Mouse (Mus musculus) spleen, adult 18-20 months (tissue): ENCODE measurements around the gene Bckdha.

Source experiments
- DNase-seq, 2 experiments: peaks; one replicate each; pipeline ENCODE4 v3.0.0; 2022; ENCODE audit warnings: mixed read lengths in 2 of 2

The Bckdha gene

DNA sequence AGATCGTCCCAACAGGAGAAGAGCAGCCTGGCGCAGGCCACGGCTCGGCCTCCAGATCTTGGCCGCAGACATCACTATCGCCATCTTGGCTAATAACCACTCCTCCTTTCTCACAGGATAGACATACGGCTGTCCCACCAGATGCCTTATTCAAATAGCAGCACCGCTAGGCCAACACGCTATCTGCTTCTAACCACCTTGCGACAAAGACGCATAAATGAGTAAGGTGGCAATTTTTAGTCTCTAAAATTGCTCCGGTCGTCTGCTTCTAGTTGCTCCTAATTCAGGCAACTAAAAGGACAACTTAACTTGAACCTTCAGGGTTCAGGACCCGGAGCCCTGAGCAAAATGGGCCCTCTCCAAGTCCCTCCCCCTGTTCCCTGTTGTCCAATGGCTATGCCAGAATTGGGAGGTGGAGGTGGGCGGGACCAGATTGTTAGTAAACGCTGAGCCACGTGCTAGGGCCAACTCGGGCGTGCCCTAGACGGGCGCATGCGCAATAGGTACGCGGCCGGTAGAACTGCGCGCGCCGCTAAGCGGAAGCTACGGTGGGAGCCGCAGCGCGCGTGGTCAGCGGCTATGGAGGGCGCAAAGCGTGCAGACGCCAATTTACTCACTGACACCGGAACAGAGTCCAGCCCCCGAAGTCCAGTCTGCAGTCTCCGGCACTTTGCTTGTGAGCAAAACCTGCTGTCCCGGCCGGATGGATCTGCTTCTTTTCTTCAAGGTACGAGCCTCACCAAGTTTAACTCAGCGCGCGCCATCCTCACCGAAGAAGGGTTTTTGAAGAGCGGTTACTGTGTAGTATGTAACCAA, at the start of gene Bckdha, which contains the start of gene Exosc5:
Bckdha (minus strand) TSS at position 325 of the 816 bp plus-strand sequence.
Exosc5 (plus strand) TSS at position 508 of the 816 bp plus-strand sequence.
- peak; percentile 96 to 98 for DNase-seq

DNA sequence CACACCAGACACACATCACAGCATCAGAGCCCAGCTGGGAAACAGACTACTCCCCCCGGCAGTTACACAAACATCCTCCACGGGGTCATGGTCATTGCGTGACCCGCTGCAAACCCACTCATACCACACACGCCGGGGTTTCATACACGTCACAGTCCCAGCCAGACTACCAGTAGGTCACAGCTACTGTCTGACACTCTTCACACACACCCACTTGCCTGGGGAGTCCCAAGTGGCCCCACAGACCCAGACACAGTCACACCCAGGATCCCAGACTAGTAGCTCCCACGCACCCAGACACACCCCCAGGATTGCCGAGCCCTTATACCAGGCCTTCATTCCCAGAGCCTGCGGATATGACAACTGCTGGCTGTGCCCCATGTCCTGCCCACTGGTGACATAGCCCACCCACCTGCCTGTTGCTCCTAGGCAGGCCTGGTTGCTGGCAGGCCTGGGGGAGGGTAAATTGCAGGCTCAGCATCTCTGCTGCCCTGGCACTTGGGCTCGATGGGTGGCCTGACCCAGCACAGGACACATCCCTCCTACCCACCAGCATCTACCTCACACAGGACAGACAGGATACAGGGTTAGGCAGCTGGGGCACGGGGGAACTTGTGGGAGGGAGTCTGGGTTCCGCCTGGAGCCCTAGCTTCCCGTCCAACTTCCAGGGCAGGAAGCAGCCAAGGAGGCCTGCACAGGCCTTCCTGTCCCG, 49.0 kb upstream of the Bckdha start:
- DNase-seq = no peak

DNA sequence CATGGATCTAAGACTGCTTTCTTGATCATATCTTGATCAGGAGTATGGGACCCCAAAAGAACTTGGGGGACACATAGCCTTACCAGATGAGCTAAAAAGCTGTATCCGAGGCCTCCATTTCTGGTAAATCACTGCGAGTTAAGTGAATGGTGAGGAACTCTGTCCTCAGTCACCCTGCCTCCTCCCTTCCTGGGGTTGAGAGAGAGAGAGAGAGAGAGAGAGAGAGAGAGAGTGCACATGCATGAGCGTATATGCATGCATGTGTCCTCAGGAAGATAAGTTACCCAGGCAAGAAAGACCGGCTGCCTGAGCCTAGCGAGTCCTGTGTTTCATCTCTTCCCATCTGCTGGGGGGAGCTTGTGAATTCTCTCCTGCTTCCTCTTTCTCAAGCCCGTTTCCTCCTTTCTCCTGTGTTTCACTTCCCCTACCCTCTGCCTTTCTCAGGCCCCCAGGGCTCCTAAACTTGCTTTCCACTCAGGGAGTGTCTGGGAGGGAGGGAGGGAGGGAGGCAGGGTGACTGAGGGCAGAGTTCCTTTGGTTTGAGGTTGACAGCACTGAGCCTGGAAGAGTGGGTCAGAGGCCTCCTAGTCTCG, 47.9 kb upstream of the Bckdha start:
- no peak for DNase-seq

DNA sequence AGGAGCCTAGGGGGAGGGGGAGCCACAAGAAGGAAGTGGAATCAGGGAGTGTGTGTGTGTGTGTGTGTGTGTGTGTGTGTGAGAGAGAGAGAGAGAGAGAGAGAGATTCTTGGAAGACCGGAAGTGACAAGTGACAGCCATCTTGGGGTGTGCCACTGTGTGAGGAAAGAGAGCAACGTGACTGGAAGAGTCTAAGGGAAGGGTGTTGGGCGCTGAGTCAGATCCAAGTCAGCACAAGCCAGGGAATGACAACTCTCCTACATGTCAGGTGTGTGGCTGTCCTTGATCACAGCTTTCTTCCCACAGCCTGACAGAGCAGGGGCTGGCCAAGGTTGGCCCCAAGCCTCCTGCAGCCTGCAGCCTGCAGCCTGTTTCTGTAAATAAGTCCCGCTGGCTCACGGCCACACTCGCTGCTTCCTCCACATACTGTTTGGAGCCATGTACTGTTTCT, 47.0 kb upstream of the Bckdha start:
- DNase-seq = no peak

DNA sequence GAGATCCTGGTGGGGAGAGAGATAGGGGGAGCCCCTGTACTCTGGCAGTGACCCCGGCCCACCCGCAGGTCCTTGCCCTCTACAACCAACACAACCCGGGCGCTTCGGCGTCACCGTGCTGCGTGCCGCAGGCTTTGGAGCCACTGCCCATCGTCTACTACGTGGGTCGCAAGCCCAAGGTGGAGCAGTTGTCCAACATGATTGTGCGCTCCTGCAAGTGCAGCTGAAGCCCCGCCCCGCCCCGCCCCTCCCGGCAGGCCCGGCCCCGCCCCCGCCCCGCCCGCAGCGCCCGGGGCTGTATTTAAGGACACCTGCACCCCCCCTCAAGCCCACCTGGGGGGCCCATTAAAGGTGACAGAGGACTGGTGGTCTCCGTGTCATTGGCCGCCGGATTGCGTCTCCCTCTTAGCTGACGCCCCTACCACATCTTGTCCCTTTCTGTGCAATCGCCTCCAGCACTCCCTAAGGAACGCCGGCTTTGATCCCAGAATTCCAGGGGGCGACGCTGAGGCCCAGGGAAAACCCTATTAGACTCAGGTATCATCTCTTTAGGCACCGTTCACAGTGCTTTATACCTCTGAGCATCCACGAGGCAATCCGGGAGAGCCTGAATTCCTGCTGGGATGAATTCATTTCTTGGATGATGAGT, 46.1 kb upstream of the Bckdha start:
- DNase-seq = no peak

DNA sequence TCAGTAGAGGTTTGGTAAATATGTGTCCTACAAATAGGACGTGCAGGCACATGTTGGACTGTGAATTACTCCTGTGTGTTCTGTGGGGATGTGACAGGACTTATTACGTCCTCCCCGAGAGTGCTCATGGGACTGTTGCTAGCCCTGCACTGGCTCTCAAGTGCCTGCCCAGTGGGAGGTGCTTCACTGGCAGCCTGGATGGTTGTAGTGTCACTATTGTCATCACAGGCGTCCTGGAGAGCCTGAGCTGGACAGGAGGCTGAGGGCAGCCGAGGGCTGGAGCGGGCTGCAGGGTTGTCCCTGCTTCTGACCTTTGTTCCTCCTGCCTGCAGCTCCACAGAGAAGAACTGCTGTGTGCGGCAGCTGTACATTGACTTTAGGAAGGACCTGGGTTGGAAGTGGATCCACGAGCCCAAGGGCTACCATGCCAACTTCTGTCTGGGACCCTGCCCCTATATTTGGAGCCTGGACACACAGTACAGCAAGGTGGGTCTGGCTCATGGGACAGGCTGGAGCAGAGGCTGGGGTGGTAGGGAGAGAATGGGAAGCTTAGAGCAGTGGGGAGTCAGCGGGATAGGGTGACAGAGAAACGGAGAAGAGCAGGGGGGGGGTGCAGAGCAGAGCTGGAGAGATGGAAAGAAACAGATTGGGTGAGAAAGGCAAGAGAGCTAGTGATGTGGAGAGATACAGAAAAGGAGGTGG, 45.2 kb upstream of the Bckdha start:
- peak in 1 of 2 experiments; percentile 6 for DNase-seq

DNA sequence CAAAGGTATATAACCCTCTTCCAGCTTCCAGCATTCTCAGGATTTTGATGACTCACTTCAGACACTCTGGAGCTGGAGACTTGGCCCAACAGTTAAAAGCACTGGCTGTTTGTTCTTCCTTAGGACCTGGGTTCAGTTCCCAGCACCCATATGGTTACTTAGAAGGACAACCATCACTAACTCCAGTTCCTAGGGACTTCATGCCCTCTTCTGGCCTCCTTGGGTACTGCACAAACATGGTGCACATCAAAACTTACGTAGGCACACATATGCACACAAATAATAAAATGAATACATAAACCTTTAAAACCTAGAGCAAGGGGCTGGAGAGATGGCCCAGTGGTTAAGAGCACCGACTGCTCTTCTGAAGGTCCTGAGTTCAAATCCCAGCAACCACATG, 43.6 kb upstream of the Bckdha start:
- DNase-seq = no peak

DNA sequence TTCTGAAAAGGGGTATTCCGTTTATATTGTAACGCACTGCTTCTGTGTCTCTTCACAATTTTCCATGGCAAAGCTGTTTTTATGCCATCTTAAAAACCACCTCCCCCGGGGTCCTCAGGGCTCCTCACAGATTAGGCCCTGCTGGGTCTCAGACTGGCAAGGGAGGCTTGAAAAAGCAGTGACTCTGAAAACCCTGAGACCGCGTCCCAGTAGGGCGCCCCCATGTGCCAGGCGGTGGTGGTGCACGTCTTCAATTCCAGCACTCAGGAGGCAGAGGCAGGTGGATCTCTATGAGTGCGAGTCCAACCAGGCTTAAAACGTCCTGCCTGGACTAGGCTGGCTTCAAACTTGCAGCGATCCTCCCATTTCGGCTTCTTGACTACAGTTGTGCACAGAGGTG, 42.0 kb upstream of the Bckdha start:
- DNase-seq = peak in 1 of 2 experiments; percentile 38

DNA sequence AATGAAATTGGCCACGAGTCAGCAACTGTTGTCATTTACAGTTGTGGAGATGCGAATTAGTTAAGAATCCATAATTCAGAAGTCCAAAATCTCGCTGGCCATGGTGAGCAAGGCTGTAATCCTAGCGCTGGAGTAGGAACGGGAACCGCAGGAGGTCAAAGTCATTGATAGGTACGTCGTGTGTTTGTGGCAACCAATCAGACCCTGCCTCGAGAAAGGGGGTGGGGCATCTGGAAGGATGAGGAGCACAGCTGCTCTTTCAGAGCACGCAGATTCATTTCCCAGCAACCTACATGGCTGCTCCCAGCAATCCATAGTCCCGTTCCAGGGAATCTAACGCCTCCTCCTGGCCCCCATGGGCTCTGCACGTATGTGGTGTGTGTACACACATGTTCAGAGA, 41.1 kb upstream of the Bckdha start:
- no peak for DNase-seq

DNA sequence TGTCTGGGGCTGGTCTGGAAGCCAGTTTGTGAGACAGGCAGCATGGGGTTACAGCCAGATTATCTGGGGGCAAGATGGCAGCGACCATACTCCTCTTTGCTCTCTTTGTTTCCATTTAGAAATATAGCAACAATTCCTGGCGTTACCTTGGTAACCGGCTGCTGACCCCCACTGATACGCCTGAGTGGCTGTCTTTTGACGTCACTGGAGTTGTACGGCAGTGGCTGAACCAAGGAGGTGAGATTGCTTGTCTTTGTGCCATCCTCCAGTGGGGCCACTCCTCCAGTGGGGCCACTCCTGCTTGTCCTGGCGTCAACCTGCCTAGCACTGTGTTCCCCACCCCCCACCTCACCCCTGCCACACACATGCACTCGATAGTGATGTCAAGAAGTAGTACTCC, 35.3 kb upstream of the Bckdha start:
- no peak for DNase-seq

DNA sequence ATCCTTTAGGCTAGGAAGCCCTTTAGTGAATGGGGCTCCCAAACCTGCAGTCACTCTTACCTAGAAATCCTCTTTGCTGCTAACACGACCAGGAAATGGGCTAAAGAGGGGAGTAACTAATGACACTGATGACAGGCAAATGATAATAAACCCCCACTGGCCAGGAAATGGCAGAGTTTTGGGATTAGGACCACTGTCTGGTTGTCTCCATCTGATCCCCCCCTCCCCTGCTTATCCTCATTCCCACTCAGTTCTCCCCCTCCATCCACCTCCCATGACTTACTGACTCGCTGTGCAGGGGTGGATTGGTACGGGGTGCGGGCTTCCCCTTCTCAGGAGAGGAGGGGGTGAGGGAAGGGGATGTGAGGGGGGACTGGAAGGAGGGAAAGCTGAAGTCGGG, 31.3 kb upstream of the Bckdha start:
- no peak for DNase-seq

DNA sequence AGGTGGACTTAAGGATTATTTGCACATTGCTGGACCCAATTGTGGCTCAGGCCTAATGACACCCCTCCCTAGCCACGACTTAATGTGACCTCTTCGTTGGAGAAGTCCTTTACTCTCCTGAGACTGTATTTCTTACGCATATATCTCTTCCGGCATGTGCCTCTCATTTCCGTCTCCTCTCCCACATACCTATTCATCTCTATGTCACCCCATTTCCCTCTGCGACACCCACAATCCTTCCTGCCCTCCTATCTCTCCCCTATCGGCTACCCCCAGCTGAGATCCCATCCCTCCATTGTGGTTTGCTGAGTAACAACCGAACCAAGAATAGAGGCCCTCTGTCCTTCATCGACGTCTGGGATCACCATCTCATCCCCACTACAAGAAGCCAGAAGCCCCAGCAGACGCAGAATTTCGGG, 30.8 kb upstream of the Bckdha start:
- no peak for DNase-seq

DNA sequence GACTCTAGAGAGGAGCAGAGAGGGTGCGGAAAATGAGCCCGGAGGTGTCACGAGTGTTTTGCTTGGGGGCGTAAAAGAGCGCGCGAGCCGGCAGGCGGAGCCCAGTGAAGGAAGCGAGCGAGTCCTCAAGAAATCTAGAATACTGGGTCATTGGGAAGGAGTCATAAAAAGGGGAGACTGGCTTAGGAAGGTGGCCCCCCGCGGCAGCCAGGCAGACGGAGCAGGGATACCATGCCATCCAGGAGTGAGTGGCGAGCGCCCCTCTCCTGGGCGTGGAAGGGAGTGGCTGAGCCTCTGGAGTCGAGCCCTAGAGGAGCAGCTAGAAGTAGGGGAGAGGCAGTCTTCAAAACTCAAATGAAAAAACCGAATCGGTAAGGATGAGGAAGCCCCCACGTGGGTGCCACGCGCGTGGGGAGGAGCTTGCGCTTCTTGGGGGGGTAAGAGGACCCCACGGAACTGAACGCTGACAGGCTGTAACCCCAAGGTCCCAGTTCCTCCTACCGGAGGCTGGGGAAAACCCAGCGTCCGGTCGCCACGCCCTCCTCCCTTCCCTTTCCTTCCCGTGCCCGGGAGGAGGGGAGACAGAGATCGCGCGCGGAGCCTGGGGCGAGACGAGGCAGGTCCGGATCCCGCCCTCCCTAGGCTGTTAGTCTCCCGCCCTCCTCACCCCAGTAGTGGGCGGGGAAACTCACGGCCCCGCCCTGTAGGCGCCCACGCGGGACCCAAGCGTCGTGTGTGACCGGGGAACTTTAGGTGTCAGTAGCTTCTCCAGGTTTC, 30.2 kb upstream of the Bckdha start:
- peak; percentile 82 to 83 for DNase-seq

DNA sequence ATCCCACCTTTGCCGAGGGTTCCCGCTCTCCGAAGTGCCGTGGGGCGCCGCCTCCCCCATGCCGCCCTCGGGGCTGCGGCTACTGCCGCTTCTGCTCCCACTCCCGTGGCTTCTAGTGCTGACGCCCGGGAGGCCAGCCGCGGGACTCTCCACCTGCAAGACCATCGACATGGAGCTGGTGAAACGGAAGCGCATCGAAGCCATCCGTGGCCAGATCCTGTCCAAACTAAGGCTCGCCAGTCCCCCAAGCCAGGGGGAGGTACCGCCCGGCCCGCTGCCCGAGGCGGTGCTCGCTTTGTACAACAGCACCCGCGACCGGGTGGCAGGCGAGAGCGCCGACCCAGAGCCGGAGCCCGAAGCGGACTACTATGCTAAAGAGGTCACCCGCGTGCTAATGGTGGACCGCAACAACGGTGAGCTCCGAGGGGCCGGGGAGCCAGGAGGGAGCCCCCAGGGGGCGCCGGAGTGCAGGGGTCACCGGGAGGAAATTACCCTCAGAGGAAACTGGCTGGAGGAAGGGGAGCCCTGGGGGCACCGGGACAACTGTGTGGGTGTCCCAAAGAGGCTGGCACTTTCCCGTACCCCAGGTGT, 29.1 kb upstream of the Bckdha start:
- DNase-seq = peak; percentile 74 to 86

DNA sequence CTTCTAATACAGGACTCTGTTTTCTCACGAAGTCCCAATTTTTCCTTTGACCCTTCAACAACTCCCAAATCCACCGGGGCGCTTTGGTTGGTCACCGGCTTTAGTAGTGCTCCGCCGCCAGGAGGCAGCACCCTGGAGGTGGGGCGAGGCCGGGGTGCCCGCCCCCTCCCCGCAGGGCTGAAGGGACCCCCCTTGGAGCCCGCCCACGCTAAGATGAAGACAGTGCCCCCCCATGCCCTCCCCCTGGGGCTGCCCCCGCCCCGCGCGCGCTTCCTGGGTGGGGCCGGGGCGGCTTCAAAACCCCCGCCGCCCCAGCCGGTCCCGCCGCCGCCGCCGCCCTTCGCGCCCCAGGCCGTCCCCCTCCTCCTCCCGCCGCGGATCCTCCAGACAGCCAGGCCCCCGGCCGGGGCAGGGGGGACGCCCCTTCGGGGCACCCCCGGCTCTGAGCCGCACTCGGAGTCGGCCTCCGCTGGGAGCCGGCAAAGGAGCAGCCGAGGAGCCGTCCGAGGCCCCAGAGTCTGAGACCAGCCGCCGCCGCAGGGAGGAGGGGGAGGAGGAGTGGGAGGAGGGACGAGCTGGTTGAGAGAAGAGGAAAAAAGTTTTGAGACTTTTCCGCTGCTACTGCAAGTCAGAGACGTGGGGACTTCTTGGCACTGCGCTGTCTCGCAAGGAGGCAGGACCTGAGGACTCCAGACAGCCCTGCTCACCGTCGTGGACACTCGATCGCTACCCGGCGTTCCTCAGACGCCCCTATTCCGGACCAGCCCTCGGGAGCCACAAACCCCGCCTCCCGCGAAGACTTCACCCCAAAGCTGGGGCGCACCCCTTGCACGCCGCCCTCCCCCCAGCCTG, 28.1 kb upstream of the Bckdha start, which contains the start of gene Tgfb1:
Tgfb1 (plus strand) TSS at position 323 of the 852 bp plus-strand sequence.
- DNase-seq = peak; percentile 88

DNA sequence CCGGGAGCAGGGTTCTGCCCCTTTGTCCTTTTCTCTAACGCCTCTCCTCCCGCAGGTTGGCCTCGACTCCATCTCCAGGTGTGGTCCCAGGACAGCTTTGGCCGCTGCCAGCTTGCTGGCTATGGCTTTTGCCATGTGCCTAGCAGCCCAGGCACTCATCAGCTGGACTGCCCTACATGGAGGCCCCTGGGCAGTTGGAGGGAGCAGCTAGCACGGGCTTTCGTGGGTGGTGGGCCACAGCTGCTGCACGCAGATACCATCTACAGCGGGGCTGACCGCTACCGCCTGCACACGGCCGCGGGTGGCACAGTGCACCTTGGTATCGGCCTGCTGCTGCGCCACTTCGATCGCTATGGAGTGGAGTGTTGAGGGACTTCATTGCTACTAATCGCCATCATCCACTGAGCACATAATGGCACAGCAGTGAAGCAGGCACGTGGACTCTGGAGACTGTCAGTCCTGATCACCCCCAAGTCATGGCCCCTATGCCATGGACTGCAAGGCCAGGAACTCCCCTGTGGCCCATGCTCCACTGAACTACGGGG, 27.2 kb upstream of the Bckdha start:
- DNase-seq = no peak

DNA sequence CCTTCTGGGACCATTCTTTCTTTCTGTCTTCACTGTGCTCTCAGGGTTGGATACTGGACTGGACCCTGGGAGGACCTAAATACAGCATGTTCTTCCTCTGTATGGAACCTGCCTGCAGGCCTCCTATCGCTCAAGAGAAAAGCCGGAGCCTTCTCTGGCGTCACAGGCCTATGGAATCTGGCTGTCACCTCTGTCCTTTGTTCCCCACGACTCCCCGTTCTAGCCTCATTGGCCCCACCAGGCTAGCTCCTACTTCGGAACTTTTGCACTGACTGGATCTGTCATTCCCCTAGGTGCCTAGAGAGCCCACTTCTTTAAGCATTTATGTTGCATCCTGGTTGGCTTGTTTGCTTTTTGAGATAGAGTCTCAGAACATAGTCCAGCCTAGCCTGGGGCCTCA, 25.9 kb upstream of the Bckdha start:
- no peak for DNase-seq

DNA sequence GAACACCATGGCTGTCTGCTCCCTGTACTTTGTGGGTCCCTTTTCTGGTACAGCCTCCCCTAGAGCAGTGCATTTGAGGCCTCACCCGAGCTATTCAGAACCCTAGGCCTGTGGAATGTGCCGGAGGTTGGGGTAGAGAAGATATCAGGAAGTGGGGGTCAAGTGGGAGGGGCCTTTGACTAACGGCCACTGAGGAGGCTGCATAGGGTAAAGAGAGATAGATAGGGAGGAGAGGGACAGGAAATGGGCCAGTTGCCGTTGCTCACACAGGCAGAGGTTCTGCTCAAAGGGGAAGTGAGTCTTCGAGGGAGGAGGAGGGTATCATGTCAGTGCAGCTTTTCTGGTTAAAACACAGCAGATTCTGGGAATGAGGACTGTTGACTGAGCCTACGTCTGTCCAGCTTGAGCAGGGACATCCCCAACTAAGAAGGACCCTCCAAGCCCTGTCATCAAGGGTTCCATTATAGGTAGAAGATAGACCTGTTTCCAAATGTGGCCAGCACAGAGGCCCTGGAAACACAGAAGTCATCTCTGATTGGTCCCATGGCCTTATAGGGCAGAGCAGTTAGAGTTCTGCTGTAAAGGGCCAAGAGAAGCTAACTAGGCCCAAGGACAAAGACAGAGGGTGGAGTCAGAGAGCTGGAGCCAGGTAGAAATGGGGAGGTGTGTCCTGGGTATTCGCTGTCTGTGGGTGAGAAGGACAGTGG, 24.8 kb upstream of the Bckdha start:
- DNase-seq = peak; percentile 60 to 65
